Mouse (Mus musculus) midbrain, embryonic 15.5 days (tissue): ENCODE data around the gene Supt3. TPM values are rescaled to one million over a fixed set of nuclear protein-coding genes. Genes with fewer than 3 reads are reported as not detected.

ENCODE experiments used
- ATAC-seq: fragments of 200-750 bp; cut with Nextera tagmentation; replicated peaks from 2 replicates; pipeline ENCODE4 v1.8.0; 2017; ENCODE audit warnings: moderate TSS enrichment
- H3K27ac ChIP-seq: fragments of 300-500 bp; sonication (generic); 2 replicates; pipeline ENCODE4 v1.5.1; 2015; ENCODE audit warnings: mild to moderate bottlenecking, inconsistent platforms
- H3K27me3 ChIP-seq: fragments of 300-500 bp; sonication (generic); replicated peaks from 2 replicates; pipeline ENCODE4 v1.6.1; 2015; ENCODE audit warnings: inconsistent platforms
- H3K36me3 ChIP-seq: fragments of 300-500 bp; sonication (generic); replicated peaks from 2 replicates; pipeline ENCODE4 v1.6.1; 2015; ENCODE audit warnings: inconsistent platforms
- H3K4me1 ChIP-seq: fragments of 300-500 bp; sonication (generic); 2 replicates; pipeline ENCODE4 v1.6.1; 2015; ENCODE audit warnings: inconsistent platforms
- H3K4me2 ChIP-seq: fragments of 300-500 bp; sonication (generic); 2 replicates; pipeline ENCODE4 v1.6.1; 2015; ENCODE audit warnings: inconsistent platforms, mild to moderate bottlenecking, moderate library complexity
- H3K4me3 ChIP-seq: fragments of 300-500 bp; sonication (generic); 2 replicates; pipeline ENCODE4 v1.5.1; 2015; ENCODE audit warnings: mild to moderate bottlenecking, inconsistent platforms
- H3K9ac ChIP-seq: fragments of 300-500 bp; sonication (generic); 2 replicates; pipeline ENCODE4 v1.6.1; 2015; ENCODE audit warnings: mild to moderate bottlenecking, inconsistent platforms
- H3K9me3 ChIP-seq: fragments of 300-500 bp; sonication (generic); 2 replicates; pipeline ENCODE4 v1.6.1; 2016; ENCODE audit warnings: inconsistent platforms
- WGBS: fragments of 180-500 bp; shearing (Covaris S2); methylation state at CpG from one replicate; pipeline ENCODE4 v1.1.7; 2015; ENCODE audit warnings: mixed read lengths; 5-methylcytosine and 5-hydroxymethylcytosine counted together
- polyA plus RNA-seq: library from polyadenylated mRNA; unstranded; fragments of >200 nt; fragmentation: Nextera tagmentation; extraction: Ambion mirVana; gene quantifications from 2 replicates; pipeline ENCODE4 v1.2.1, GENCODE M21; 2015

The Supt3 gene
- polyA plus RNA-seq, 1 experiment from 2014 or later, result 21.5 TPM

GRCm38 (mm10) chr17:45133501-45134400 lies 356.8 kb downstream of the Supt3 start:
- H3K36me3 ChIP-seq, result no peaks in the 10 kb centered on the region
- ATAC-seq, result no peak
- 84% methylated on average over 10 of the region's 10 CpGs for WGBS
- no peaks in the 10 kb centered on the region for H3K9me3 ChIP-seq
- H3K4me3 ChIP-seq, result no peak overlapping the region
- no peak overlapping the region for H3K27ac ChIP-seq
- no peak overlapping the region for H3K9ac ChIP-seq
- no peaks in the 10 kb centered on the region for H3K27me3 ChIP-seq
- no peak overlapping the region for H3K4me2 ChIP-seq
- no peaks in the 10 kb centered on the region for H3K4me1 ChIP-seq

- no peak for ATAC-seq
- 96% methylated on average over 6 of the region's 6 CpGs for WGBS
- H3K36me3 ChIP-seq, result no peaks in the 10 kb centered on the region
- H3K9ac ChIP-seq, result no peak overlapping the region
- H3K4me2 ChIP-seq, result no peak overlapping the region
- no peak overlapping the region for H3K4me3 ChIP-seq
- H3K27ac ChIP-seq, result no peak overlapping the region
- H3K4me1 ChIP-seq, result no peaks in the 10 kb centered on the region
- H3K9me3 ChIP-seq, result no peaks in the 10 kb centered on the region
- H3K27me3 ChIP-seq, result no peaks in the 10 kb centered on the region
These were observed 359.5 kb downstream of the Supt3 start for GRCm38 (mm10) chr17:45136491-45136890.

GRCm38 (mm10) chr17:45143043-45143442 lies 366.1 kb downstream of the Supt3 start:
- Histone ChIP-seq H3K9me3 (no peaks in the 10 kb centered on the region), H3K4me1 (no peaks in the 10 kb centered on the region), H3K27ac (no peak overlapping the region), H3K36me3 (no peaks in the 10 kb centered on the region), H3K4me3 (no peak overlapping the region), H3K9ac (no peak overlapping the region), H3K4me2 (no peak overlapping the region), H3K27me3 (no peaks in the 10 kb centered on the region)
- no peak for ATAC-seq
- WGBS, result 84% methylated on average over 6 of the region's 6 CpGs

GRCm38 (mm10) chr17:45144656-45145055 lies 367.7 kb downstream of the Supt3 start:
- no peak overlapping the region for H3K27ac ChIP-seq

GRCm38 (mm10) chr17:45151312-45151929 lies 374.5 kb downstream of the Supt3 start:
- no peak overlapping the region for H3K4me2 ChIP-seq
- H3K4me3 ChIP-seq, result no peak overlapping the region
- no peak overlapping the region for H3K27ac ChIP-seq
- no peak overlapping the region for H3K9ac ChIP-seq
- H3K9me3 ChIP-seq, result no peaks in the 10 kb centered on the region
- ATAC-seq, result no peak
- H3K27me3 ChIP-seq, result no peaks in the 10 kb centered on the region
- WGBS, result 82% methylated on average over 17 of the region's 17 CpGs
- H3K36me3 ChIP-seq, result no peaks in the 10 kb centered on the region
- H3K4me1 ChIP-seq, result no peaks in the 10 kb centered on the region

More at GRCm38 (mm10) chr17:45144656-45145055, 367.7 kb downstream of the Supt3 start:
- Histone ChIP-seq H3K9me3 (no peaks in the 10 kb centered on the region), H3K27me3 (no peaks in the 10 kb centered on the region), H3K4me3 (no peak overlapping the region), H3K4me1 (no peaks in the 10 kb centered on the region), H3K36me3 (no peaks in the 10 kb centered on the region), H3K4me2 (no peak overlapping the region), H3K9ac (no peak overlapping the region)
- ATAC-seq, result no peak
- 74% methylated on average over 14 of the region's 14 CpGs for WGBS

- H3K27me3 ChIP-seq, result no peaks in the 10 kb centered on the region
- H3K4me3 ChIP-seq, result no peak overlapping the region
- no peak overlapping the region for H3K4me2 ChIP-seq
- H3K9me3 ChIP-seq, result no peaks in the 10 kb centered on the region
- no peak for ATAC-seq
- 8% methylated on average over 6 of the region's 6 CpGs for WGBS
- H3K36me3 ChIP-seq, result no peaks in the 10 kb centered on the region
- H3K4me1 ChIP-seq, result no peaks in the 10 kb centered on the region
- no peak overlapping the region for H3K9ac ChIP-seq
- no peak overlapping the region for H3K27ac ChIP-seq
These were observed 376.8 kb downstream of the Supt3 start for GRCm38 (mm10) chr17:45153721-45154120.

- ATAC-seq, result no peak
- Histone ChIP-seq H3K27ac (no peak overlapping the region), H3K27me3 (no peaks in the 10 kb centered on the region), H3K4me3 (no peak overlapping the region), H3K9ac (no peak overlapping the region), H3K4me1 (no peaks in the 10 kb centered on the region), H3K9me3 (no peaks in the 10 kb centered on the region), H3K36me3 (no peaks in the 10 kb centered on the region), H3K4me2 (no peak overlapping the region)
- 80% methylated on average over 16 of the region's 16 CpGs for WGBS
These were observed 381.3 kb downstream of the Supt3 start for GRCm38 (mm10) chr17:45158171-45158691.

GRCm38 (mm10) chr17:45160651-45161050 lies 383.7 kb downstream of the Supt3 start:
- Histone ChIP-seq H3K27me3 (no peaks in the 10 kb centered on the region), H3K9ac (no peak overlapping the region), H3K9me3 (no peaks in the 10 kb centered on the region), H3K4me1 (no peaks in the 10 kb centered on the region), H3K27ac (no peak overlapping the region), H3K36me3 (no peaks in the 10 kb centered on the region), H3K4me3 (no peak overlapping the region), H3K4me2 (no peak overlapping the region)
- WGBS, result 82% methylated on average over 6 of the region's 6 CpGs
- no peak for ATAC-seq

GRCm38 (mm10) chr17:45165741-45166140 lies 388.8 kb downstream of the Supt3 start:
- ATAC-seq, result peak; percentile 69
- H3K9me3 ChIP-seq, result no peaks in the 10 kb centered on the region

More at GRCm38 (mm10) chr17:45165741-45166140, 388.8 kb downstream of the Supt3 start:
- H3K9ac ChIP-seq, result no peak overlapping the region
- 29% methylated on average over 4 of the region's 4 CpGs for WGBS
- H3K4me3 ChIP-seq, result no peak overlapping the region
- H3K36me3 ChIP-seq, result no peaks in the 10 kb centered on the region
- H3K27me3 ChIP-seq, result no peaks in the 10 kb centered on the region
- H3K27ac ChIP-seq, result no peak overlapping the region
- no peak overlapping the region for H3K4me2 ChIP-seq
- peaks cover 4% of the 10 kb centered on the region for H3K4me1 ChIP-seq

Other genes starting within 250 kb of the Supt3 start
- gene Runx2, start 37.6 kb downstream of the Supt3 start, polyA plus RNA-seq, result 0.38 and 0.39 TPM in 2 replicates